Mouse (Mus musculus) liver, adult 2 months (tissue): Measurements from ENCODE around the gene Hes6.

Experiments
- CTCF ChIP-seq: fragments of 200-500 bp; IDR thresholded peaks from 2 replicates; pipeline ENCODE4 v1.5.1; 2011; ENCODE audit warnings: low read depth, low read length, control low read depth
- POLR2A ChIP-seq: fragments of 200-500 bp; IDR thresholded peaks from 2 replicates; pipeline ENCODE4 v1.6.1; 2011; ENCODE audit warnings: low read length, control low read depth; ENCODE audit not compliant: insufficient read depth; ENCODE audit errors: extremely low read depth

GRCm38 (mm10) chr1:91397927-91398259 is 15.9 kb downstream of the Hes6 start:
- TF ChIP-seq CTCF (no peak), POLR2A (no peak)
